Mouse (Mus musculus) kidney, adult 2 months (tissue): ENCODE results near the gene Wnt7b.

ENCODE experiments used
- CTCF ChIP-seq: fragments of 200-500 bp; conservative IDR thresholded peaks from 2 replicates; pipeline ENCODE4 v1.5.1; 2011; ENCODE audit warnings: low read depth, mild to moderate bottlenecking, control low read depth, low read length, moderate library complexity, mixed read lengths; ENCODE audit not compliant: insufficient read depth, insufficient read length
- POLR2A ChIP-seq: fragments of 200-500 bp; IDR thresholded peaks from one replicate; pipeline ENCODE4 v1.6.1; 2011; ENCODE audit warnings: low read depth, low read length, control low read depth

DNA sequence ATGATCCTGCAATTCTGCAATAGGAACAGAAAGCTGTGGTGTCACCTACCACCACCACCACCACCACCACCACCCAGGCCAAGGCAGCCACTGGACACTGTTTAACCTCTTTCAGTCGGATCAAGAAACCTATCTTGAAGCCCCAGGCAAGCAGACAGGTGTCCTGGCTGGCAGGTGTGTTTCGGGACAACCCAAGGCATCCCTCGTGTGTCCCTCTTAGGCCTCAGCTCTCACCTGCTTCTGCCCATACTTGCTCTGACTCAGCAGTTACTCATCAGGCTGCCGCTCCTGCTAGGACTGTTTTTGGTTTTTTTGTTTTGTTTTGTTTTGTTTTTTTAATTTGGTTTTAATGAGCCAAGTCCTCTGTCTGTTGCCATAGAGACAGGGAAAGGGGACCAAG, 35.8 kb downstream of the Wnt7b start:
- TF ChIP-seq CTCF (no peak), POLR2A (no peak)
